Mouse (Mus musculus) forebrain, embryonic 13.5 days (tissue): ENCODE measurements around the gene Slc43a1. TPM values are rescaled to one million over a fixed set of nuclear protein-coding genes. Genes with fewer than 3 reads are reported as not detected.
A peak's percentile ranks its signal among the peaks of the same experiment; 100 is the strongest.
"Not testable (repeated sequence)": the region's sequence is repeated elsewhere in the genome, so short reads cannot be mapped to it uniquely, and the experiment has no call there.

Experiments used
- ATAC-seq: fragments of 200-750 bp; cut with Nextera tagmentation; 2 replicates; pipeline ENCODE4 v1.8.0; 2017
- H3K27ac ChIP-seq: fragments of 300-500 bp; sonication (generic); 2 replicates; pipeline ENCODE4 v1.5.1; 2015; ENCODE audit warnings: inconsistent platforms, mild to moderate bottlenecking, moderate library complexity
- H3K27me3 ChIP-seq: fragments of 300-500 bp; sonication (generic); 2 replicates; pipeline ENCODE4 v1.6.1; 2015; ENCODE audit warnings: mild to moderate bottlenecking, inconsistent platforms
- H3K36me3 ChIP-seq: fragments of 300-500 bp; sonication (generic); 2 replicates; pipeline ENCODE4 v1.6.1; 2015; ENCODE audit warnings: mild to moderate bottlenecking, inconsistent platforms; ENCODE audit not compliant: poor library complexity, severe bottlenecking
- H3K4me1 ChIP-seq: fragments of 300-500 bp; sonication (generic); 2 replicates; pipeline ENCODE4 v1.6.1; 2015; ENCODE audit warnings: inconsistent platforms
- H3K4me2 ChIP-seq: fragments of 300-500 bp; sonication (generic); 2 replicates; pipeline ENCODE4 v1.6.1; 2015; ENCODE audit warnings: inconsistent platforms, mild to moderate bottlenecking, moderate library complexity
- H3K4me3 ChIP-seq: fragments of 300-500 bp; sonication (generic); 2 replicates; pipeline ENCODE4 v1.5.1; 2015; ENCODE audit warnings: mild to moderate bottlenecking, inconsistent platforms
- H3K9ac ChIP-seq: fragments of 300-500 bp; sonication (generic); 2 replicates; pipeline ENCODE4 v1.6.1; 2015; ENCODE audit warnings: mild to moderate bottlenecking, inconsistent platforms
- H3K9me3 ChIP-seq: fragments of 300-500 bp; sonication (generic); replicated peaks from 2 replicates; pipeline ENCODE4 v1.6.1; 2016; ENCODE audit warnings: inconsistent platforms
- WGBS: fragments of 180-500 bp; shearing (Covaris S2); methylation state at CpG from one replicate; pipeline ENCODE4 v1.1.7; 2015; 5-methylcytosine and 5-hydroxymethylcytosine counted together
- polyA plus RNA-seq: library from polyadenylated mRNA; unstranded; fragments of >200 nt; fragmentation: Nextera tagmentation; extraction: Ambion mirVana; gene quantifications from 2 replicates; pipeline ENCODE4 v1.2.1, GENCODE M21; 2015

The Slc43a1 gene
- polyA plus RNA-seq, 1 experiment from 2014 or later: 5.4 TPM

DNA sequence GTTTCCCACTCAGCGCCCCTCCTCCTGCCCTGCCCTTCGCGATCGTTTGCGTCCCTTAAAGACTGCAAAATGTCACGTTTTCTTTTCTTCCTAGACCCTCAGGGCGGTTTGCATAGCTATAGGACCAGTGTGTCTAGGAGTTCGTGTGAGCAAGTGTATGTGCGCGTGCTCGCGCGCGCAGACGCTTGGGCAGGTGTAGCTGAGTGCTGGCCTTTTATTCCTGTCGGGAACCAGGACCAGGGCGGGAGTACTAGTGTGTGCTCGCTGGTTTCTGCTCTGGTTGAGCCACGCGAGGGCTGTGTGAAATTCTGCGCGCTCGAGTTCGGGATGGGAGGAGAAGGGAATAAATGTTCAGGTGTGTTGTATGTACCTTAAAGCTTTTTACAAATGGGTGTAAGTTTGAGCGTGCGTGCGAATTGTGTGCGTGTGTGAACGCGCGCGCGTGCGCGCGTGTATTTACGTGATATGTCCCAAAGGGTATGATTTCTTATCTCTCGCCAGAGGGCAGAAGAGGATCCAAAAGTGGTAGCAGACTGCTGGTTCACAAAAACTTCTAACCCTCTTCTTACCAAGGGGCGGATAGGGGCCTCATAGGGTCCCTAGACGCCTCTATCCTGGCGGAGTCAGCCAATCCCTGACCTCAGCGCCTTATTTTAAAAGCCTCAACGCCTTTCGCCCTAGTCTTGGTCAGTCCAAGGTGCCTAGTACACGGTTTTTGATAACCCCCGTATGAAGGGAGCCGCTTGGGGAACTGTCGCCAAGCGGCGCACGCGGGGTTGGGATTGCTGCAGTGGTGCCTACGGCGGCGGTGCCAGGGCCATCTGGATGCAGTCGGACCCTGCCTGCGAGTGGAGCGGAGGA, 49.0 kb downstream of the Slc43a1 start:
- peak; percentile 16 for ATAC-seq
- Histone ChIP-seq H3K4me3 (peak overlapping the region; percentile 73), H3K4me2 (peak overlapping the region; percentile 93), H3K9me3 (no peaks in the 10 kb centered on the region), H3K4me1 (peaks cover 48% of the 10 kb centered on the region), H3K9ac (peak overlapping the region; percentile 67), H3K36me3 (no peaks in the 10 kb centered on the region), H3K27me3 (peaks cover 80% of the 10 kb centered on the region), H3K27ac (peak overlapping the region; percentile 82)
- under 1% methylated on average over 58 of the region's 58 CpGs for whole genome bisulfite sequencing

DNA sequence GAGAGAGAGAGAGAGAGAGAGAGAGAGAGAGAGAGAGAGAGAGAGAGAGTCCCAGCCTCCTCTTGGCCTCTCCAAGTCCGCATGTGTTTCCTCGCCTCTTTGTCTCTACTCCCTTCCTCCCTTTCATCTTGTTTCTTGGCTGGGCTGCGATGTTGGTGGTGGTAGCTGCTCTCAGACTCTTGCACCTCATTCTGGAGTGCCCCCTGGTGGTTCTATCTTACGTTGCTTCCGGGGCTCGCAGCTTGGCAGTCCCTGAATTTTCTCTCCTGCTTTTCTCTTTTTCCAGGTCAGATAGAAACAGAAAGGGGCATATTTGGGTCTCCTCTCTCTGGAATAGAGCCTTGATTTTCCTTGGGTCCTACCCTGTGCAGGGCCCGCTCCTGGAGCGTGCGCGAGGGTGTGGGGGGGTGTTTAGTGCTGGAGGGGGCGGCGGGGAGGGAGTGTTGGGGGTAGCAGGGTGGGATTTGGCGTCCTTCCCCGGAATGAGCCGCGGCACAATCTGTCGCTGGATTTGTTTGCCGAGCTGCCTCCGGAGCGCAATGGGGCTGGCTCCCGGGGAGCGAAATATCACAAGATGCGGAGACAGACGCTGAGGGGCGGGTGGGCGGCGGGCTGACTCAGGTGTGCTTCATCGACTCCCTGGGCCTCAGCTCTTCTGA, 50.1 kb downstream of the Slc43a1 start:
- ATAC-seq: peak; percentile 61
- H3K4me1 ChIP-seq: peaks cover 37% of the 10 kb centered on the region

DNA sequence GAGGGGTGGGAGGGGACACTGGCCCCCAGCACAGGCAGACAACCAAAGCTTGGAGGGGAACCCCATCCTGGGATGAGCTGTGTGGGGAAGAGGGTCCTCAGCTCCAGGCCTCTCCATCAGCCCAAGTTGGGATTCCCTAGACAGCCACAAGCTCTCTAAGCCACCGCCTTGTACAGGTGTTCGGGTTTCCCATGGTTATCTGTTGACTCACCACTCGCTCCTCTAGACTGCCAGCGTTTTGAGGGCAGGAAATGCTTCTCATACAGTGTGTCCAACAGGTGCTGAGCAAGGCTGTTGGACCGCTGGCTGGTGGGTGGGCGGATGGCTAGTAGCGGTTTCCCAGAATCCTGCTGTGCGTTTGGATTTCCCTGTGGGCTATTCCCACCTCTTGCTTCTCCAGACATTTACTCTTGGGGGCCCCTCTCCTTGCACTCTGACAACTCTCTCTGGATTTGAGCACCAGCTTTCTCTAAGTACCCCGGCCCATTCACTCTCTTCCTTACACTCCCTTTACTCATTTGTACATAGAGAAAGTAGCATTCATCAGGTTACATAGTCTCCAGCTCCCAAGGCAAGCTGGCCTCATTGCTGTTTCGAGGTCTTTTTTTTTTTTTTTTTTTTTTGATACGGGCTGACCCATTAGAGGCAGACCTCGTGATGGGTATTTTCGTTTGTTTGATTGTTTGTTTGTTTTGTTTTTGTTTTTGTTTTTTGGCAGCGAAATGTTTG, 50.8 kb downstream of the Slc43a1 start:
- peak overlapping the region; percentile 46 for H3K9ac ChIP-seq
- peaks cover 61% of the 10 kb centered on the region for H3K27me3 ChIP-seq
- H3K27ac ChIP-seq: peak overlapping the region; percentile 82
- H3K9me3 ChIP-seq: no peaks in the 10 kb centered on the region
- no peaks in the 10 kb centered on the region for H3K36me3 ChIP-seq
- H3K4me1 ChIP-seq: peaks cover 31% of the 10 kb centered on the region
- 14% methylated on average over 14 of the region's 14 CpGs for WGBS
- ATAC-seq: peak; percentile 20; the same call in 1 of the 2 replicates
- H3K4me2 ChIP-seq: peak overlapping the region; percentile 93
- peak overlapping the region; percentile 73 for H3K4me3 ChIP-seq

More for the DNA sequence above, 50.1 kb downstream of the Slc43a1 start:
- Histone ChIP-seq H3K9me3 (no peaks in the 10 kb centered on the region), H3K4me2 (peak overlapping the region; percentile 93), H3K27ac (peak overlapping the region; percentile 82), H3K27me3 (peaks cover 68% of the 10 kb centered on the region), H3K4me3 (peak overlapping the region; percentile 73), H3K9ac (peak overlapping the region; percentile 46), H3K36me3 (no peaks in the 10 kb centered on the region)
- 1% methylated on average over 28 of the region's 28 CpGs for WGBS

DNA sequence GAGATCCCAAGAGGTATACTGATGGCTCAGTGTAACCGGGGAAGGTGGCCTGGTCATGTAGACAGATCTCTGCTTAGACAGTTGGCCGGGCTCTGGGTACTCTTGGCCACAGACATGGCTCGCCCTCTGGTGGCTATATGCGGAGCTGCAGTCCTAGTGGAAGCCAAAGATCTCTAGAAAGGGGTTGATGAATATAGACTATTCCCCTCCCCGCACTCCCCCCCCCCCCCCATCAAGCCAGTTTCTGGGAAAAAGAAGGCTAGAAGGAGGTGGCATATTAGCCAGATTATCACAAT, 51.3 kb downstream of the Slc43a1 start:
- H3K4me3 ChIP-seq: no peak overlapping the region
- no peaks in the 10 kb centered on the region for H3K9me3 ChIP-seq
- H3K27ac ChIP-seq: no peak overlapping the region
- WGBS: under 1% methylated on average over 5 of the region's 5 CpGs
- ATAC-seq: no peak
- no peaks in the 10 kb centered on the region for H3K36me3 ChIP-seq
- no peak overlapping the region; the same call in 1 of the 2 replicates for H3K4me2 ChIP-seq
- peaks cover 56% of the 10 kb centered on the region for H3K27me3 ChIP-seq
- peaks cover 31% of the 10 kb centered on the region for H3K4me1 ChIP-seq
- no peak overlapping the region for H3K9ac ChIP-seq

DNA sequence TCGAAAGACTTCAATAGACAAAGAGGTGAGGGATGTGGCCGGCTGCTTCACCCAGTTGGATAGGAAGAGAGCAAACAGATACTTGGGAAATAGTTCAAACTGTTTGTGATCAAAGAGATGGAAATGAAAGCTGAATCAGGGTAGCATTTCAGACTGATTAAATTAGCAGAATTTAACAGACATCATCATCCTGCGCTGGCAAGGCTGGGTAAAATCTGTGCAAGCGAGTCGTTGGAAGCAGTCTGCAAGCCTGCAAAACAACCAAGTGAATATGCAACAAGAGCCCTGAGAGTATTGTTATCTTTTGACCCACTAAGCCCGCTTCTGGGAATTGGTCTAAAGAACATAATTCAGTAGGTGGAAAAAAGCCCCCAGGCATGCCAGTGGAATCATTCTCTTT, 54.7 kb downstream of the Slc43a1 start:
- WGBS: 48% methylated on average over 6 of the region's 6 CpGs
- H3K27me3 ChIP-seq: peaks cover 24% of the 10 kb centered on the region
- H3K36me3 ChIP-seq: no peaks in the 10 kb centered on the region
- no peak overlapping the region for H3K4me2 ChIP-seq
- no peak overlapping the region for H3K4me3 ChIP-seq
- no peak for ATAC-seq
- no peaks in the 10 kb centered on the region for H3K9me3 ChIP-seq
- H3K9ac ChIP-seq: no peak overlapping the region
- peaks cover 11% of the 10 kb centered on the region for H3K4me1 ChIP-seq
- H3K27ac ChIP-seq: no peak overlapping the region

DNA sequence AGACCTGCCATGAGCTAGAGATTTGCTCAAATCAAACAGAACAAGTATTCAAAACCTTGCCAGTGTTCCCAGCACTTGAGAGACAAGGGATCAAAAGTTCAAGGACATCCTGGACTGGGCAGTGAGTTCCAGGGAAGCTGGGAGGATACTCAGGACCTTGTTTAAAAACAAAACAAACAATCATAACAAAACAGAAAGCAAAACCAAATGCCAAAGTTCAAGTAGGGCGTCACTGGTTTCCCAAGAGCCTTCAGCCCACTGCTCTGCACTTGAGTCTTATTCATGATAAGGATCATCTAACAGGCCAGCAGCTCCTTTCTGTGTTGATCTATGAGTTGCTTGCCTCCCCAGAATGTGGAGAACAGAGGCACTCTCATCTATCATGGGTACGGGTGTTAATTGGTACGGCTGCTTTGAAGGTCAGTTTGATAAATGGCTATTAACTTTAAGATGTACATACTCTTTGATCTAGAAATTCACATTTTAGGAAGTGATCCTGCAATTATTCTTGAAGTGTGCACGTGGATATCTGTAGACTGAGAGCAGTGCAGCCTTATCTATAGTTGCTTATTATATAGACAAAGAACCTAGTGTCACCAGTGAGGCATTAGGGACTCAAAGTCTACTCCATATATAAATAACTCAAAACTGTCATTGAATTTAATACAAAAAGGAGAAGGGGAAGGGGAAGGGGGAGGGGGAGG, 57.0 kb downstream of the Slc43a1 start:
- Histone ChIP-seq H3K9ac (no peak overlapping the region), H3K4me2 (no peak overlapping the region), H3K4me1 (no peaks in the 10 kb centered on the region), H3K27me3 (peaks cover 9% of the 10 kb centered on the region), H3K27ac (no peak overlapping the region), H3K9me3 (no peaks in the 10 kb centered on the region), H3K36me3 (no peaks in the 10 kb centered on the region), H3K4me3 (no peak overlapping the region)
- ATAC-seq: no peak
- 73% methylated on average over 4 of the region's 4 CpGs for WGBS

DNA sequence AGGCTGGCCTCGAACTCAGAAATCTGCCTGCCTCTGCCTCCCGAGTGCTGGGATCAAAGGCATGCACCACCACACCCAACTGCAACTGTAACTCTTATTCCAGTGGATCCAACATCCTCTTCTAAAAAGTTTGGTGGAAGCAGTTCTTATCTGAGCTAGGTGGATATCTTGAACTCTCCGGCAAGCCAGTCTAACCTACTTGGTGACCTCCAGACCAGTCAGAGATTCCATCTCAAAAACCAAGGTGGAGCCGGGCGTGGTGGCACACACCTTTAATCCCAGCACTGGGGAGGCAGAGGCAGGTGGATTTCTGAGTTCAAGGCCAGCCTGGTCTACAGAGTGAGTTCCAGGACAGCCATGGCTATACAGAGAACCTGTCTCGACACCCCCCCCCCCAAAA, 58.0 kb downstream of the Slc43a1 start:
- not testable (repeated sequence) for ATAC-seq, H3K36me3 ChIP-seq, H3K27me3 ChIP-seq, H3K27ac ChIP-seq, H3K9ac ChIP-seq, H3K4me3 ChIP-seq, H3K4me1 ChIP-seq, H3K4me2 ChIP-seq, H3K9me3 ChIP-seq
- 92% methylated on average over 6 of the region's 6 CpGs for WGBS

DNA sequence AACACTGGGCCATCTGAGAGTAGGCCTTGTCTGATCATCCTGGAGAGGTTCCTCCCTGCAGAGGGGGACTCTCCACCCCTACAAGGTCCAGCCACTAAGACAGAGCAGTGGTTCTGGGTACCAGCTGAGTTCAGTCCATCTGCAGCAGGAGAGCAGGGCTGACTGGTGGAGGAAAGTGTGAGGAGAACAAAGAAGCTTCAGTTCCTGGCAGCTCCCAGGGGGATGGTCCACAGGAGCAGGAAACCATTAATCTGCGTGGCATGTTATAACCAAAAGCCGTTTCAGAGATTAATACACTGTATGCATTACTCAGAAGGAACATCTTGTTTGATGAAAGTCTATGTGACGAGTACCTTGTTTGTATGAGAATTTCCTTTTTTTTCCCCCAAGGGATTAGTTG, 74.1 kb downstream of the Slc43a1 start:
- no peak overlapping the region for H3K4me2 ChIP-seq
- no peaks in the 10 kb centered on the region for H3K36me3 ChIP-seq
- H3K9ac ChIP-seq: no peak overlapping the region
- H3K27ac ChIP-seq: no peak overlapping the region
- no peak overlapping the region for H3K4me3 ChIP-seq
- WGBS: 76% methylated on average over 3 of the region's 3 CpGs
- no peak for ATAC-seq
- H3K9me3 ChIP-seq: no peaks in the 10 kb centered on the region
- H3K4me1 ChIP-seq: no peaks in the 10 kb centered on the region
- no peaks in the 10 kb centered on the region for H3K27me3 ChIP-seq

Other genes starting within 250 kb of the Slc43a1 start
- 31.6 and 32.8 TPM in 2 replicates for gene Ctnnd1, start 188.1 kb upstream of the Slc43a1 start, polyA plus RNA-seq
- gene Btbd18, start 179.8 kb upstream of the Slc43a1 start, polyA plus RNA-seq: 0.25 and 0.31 TPM in 2 replicates
- 418 and 438 TPM in 2 replicates for gene Selenoh, start 168.1 kb upstream of the Slc43a1 start, polyA plus RNA-seq
- gene Gm28635, start 160.8 kb upstream of the Slc43a1 start, polyA plus RNA-seq: not detected in 2 replicates
- gene Med19, start 160.4 kb upstream of the Slc43a1 start, polyA plus RNA-seq: 54.6 and 56.2 TPM in 2 replicates
- 179 and 199 TPM in 2 replicates for gene Tmx2, start 159.7 kb upstream of the Slc43a1 start, polyA plus RNA-seq
- 16.5 and 17.7 TPM in 2 replicates for gene Zdhhc5, start 123.7 kb upstream of the Slc43a1 start, polyA plus RNA-seq
- 35.9 and 36.1 TPM in 2 replicates for gene Clp1, start 111.5 kb upstream of the Slc43a1 start, polyA plus RNA-seq
- gene Ypel4, start 104.8 kb upstream of the Slc43a1 start, polyA plus RNA-seq: 18.2 and 19.5 TPM in 2 replicates
- 6.1 and 7.5 TPM in 2 replicates for gene Gm19426, start 95.2 kb upstream of the Slc43a1 start, polyA plus RNA-seq
- 22.3 and 25.6 TPM in 2 replicates for gene Serping1, start 63.4 kb upstream of the Slc43a1 start, polyA plus RNA-seq
- 19.1 and 21.1 TPM in 2 replicates for gene Ube2l6, start 40.0 kb upstream of the Slc43a1 start, polyA plus RNA-seq
- 0.09 TPM in 1 of 2 replicates, not detected in the other for gene Smtnl1, start 16.2 kb upstream of the Slc43a1 start, polyA plus RNA-seq
- gene Timm10, start 11.9 kb upstream of the Slc43a1 start, polyA plus RNA-seq: 58.0 and 62.5 TPM in 2 replicates
- 3.6 and 5.6 TPM in 2 replicates for gene Rtn4rl2, start 47.9 kb downstream of the Slc43a1 start, polyA plus RNA-seq
- gene Slc43a3, start 97.7 kb downstream of the Slc43a1 start, polyA plus RNA-seq: 5.9 and 6.6 TPM in 2 replicates
- 0.44 TPM in 1 of 2 replicates, not detected in the other for gene Prg2, start 141.6 kb downstream of the Slc43a1 start, polyA plus RNA-seq
- gene Prg3, start 149.4 kb downstream of the Slc43a1 start, polyA plus RNA-seq: not detected in 2 replicates
- gene Ssrp1, start 198.4 kb downstream of the Slc43a1 start, polyA plus RNA-seq: 281 and 310 TPM in 2 replicates
- 0.79 and 0.90 TPM in 2 replicates for gene P2rx3, start 198.6 kb downstream of the Slc43a1 start, polyA plus RNA-seq
- 20.1 and 24.9 TPM in 2 replicates for gene Tnks1bp1, start 209.2 kb downstream of the Slc43a1 start, polyA plus RNA-seq